Mouse (Mus musculus) right cerebral cortex, postnatal 4 days (tissue): ENCODE results near the gene Aldob.
"Not testable (repeated sequence)": the region's sequence is repeated elsewhere in the genome, so short reads cannot be mapped to it uniquely, and the experiment has no call there.

ENCODE experiments used
- DNase-seq: peaks from one replicate; pipeline ENCODE4 v3.0.0-alpha.2; 2022

The Aldob gene

GRCm38 (mm10) chr4:49535036-49535435 lies 14.3 kb downstream of the Aldob start:
- no peak for DNase-seq

- peak; percentile 15 for DNase-seq
These were observed 26.8 kb downstream of the Aldob start for GRCm38 (mm10) chr4:49522576-49522975.

- DNase-seq: no peak
These were observed 28.0 kb downstream of the Aldob start for GRCm38 (mm10) chr4:49521346-49521745.

GRCm38 (mm10) chr4:49520572-49521340 lies 28.6 kb downstream of the Aldob start, which contains the start of the genes Mrpl50 and Zfp189:
TSS of gene Mrpl50 (minus strand) at chr4:49521093.
TSS of gene Zfp189 (plus strand) at chr4:49521176.
- DNase-seq: peak; percentile 84

- no peak for DNase-seq
These were observed 29.9 kb downstream of the Aldob start for GRCm38 (mm10) chr4:49519476-49519875.

- no peak for DNase-seq
These were observed 34.9 kb downstream of the Aldob start for GRCm38 (mm10) chr4:49514441-49514840.

GRCm38 (mm10) chr4:49512636-49513035 lies 36.7 kb downstream of the Aldob start:
- no peak for DNase-seq

- not testable (repeated sequence) for DNase-seq
These were observed 39.0 kb downstream of the Aldob start for GRCm38 (mm10) chr4:49510236-49510835.

GRCm38 (mm10) chr4:49509183-49509582 lies 40.2 kb downstream of the Aldob start:
- no peak for DNase-seq

- DNase-seq: no peak
These were observed 43.0 kb downstream of the Aldob start, which contains the start of gene Baat for GRCm38 (mm10) chr4:49506386-49506785. TSS of gene Baat (minus strand) at chr4:49506557.

GRCm38 (mm10) chr4:49503563-49503962 lies 45.8 kb downstream of the Aldob start:
- no peak for DNase-seq
